Mouse (Mus musculus) naive thymus-derived CD4-positive, alpha-beta T cell, adult 2 months (primary cell): ENCODE measurements at regions not wholly inside any gene's neighbourhood (a gene's known extent, or its start where the extent isn't known, plus 50 kb on each side); places are given as distances from the start of the nearest gene placed in this dataset.
A peak's percentile ranks its signal among the peaks of the same experiment; 100 is the strongest.

Experiments used
- DNase-seq: peaks from one replicate; pipeline ENCODE4 v3.0.0-alpha.2; 2011; ENCODE audit warnings: low read depth

GRCm38 (mm10) chrX:134890583-134890982, 74.0 kb downstream of the Nxf2 start:
- no peak for DNase-seq

- DNase-seq = no peak
Measured at GRCm38 (mm10) chrX:134889634-134890033, 74.9 kb downstream of the Nxf2 start.

DNA sequence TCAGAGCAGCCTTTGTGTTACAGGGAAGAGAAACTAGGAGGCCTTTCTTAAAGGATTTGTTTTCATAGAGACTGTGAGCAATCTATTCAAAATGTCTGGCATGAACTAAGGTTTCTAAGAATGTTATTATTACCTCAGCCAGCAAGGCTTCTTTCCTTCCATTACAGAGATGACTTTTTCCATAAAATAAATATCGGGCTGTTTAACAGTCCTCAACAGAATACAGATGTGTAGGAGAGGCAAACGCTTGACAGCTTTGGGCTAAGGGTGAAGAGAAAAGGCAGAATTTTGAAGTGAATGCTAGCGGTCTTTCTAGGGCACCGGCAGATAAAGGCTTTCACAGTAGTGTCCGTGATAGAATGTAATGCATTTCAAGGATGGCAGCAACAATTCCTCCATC, 73.3 kb upstream of the Armcx2 start:
- DNase-seq = no peak

DNA sequence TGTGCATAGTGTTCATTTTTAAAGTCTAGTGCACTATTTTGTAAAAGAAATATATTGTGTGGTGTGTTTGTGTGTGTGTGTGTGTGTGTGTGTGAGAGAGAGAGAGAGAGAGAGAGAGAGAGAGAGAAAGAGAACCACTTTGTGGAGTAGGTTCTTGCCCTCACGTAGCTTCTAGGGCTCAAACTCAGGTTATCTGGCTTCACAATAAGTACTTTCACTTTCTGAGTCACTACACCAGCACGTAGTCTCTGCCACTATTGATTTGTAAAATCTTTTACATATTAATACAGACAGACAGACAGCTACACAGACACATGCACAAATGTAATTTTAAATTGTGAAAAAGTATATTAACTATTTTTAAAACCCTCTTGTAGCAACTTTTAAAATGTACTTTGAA, 70.9 kb upstream of the Armcx2 start:
- DNase-seq = peak; percentile 5

DNA sequence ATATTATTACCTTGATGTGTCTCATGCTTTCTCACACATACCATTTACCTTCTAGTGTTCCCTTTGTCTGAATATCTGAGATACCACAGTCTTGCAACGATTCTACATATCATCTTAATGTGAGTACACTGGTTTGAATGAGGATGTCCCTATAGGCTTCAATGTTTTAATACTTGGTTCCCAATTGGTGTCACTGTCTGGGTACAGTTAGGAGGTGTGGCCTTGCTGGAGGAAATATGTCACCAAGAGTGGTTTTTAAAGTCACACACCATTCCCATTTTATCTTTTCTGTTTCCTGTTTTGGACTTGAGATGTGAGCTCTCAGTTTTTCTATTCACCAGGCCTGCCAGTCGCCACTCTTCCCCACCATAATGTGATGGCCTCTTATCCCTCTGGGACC, 69.8 kb upstream of the Armcx2 start:
- no peak for DNase-seq

DNA sequence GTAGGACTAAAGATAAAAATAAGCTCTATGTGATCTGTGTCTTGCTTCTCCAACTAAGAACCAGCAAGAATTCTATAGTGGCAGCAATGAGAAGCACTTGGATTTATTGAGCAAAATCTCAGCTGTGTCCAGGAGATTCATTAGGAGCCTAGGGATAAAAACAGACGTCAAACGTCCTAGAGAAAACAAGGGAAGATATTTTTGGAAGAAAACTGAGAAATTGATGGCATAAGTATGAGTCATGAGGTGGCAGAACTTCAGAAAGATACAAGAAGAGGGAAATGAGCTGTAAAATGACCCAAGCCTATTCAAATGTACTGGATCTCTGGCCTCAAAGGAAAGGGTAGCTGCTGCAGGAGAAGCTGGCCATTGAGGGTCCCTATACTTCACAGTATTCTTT, 65.7 kb upstream of the Armcx2 start:
- no peak for DNase-seq

DNA sequence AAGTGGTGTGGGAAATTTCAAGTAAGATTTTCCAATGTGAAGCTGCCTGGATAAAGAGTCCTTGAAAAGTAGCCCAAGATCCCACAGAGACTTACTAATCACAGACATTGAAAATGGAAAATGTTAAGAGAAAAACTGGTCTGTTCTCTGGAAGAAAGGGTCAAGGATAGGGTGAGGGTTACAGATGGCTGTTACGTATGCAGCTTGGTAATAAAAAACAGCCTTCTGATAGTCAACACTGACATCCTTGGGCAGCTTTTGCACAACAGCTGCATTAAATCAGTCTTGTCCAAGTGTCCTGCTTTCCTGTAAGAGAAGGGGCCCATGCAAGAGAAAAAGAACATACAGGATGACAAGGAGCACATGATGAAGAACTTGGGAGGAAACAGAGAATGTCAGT, 64.6 kb upstream of the Armcx2 start:
- no peak for DNase-seq

DNA sequence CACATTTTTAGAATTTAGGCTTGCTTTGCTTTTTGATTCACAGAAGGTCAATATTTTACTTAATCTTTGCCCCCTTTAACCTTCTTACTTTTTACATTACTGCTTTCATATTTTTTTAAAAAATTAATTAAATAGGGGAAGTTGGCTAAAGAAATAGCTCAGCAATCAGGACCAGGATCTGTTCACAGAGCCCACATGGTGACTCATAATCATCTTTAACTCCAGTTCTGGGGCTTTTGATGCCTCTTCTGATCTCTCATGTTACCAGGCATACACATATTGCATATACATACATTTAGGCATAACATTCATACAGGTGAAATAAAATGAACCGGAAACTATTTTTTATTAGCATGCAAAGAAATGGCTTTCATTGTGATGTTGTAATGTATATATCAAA, 52.6 kb upstream of the Armcx2 start:
- DNase-seq = no peak
